Mouse (Mus musculus): Measurements from ENCODE around the gene Tspan17.
A peak's percentile ranks its signal among the peaks of the same experiment; 100 is the strongest.

Tspan17 gene

GRCm38 (mm10) chr13:54788740-54789560 lies at the start of gene Tspan17:
Gene Tspan17 (plus strand): TSS chr13:54789377.
- peak; percentile 87 to 91 for DNase-seq (ENCODE audit: low spot score in 2 of 2)

DNA sequence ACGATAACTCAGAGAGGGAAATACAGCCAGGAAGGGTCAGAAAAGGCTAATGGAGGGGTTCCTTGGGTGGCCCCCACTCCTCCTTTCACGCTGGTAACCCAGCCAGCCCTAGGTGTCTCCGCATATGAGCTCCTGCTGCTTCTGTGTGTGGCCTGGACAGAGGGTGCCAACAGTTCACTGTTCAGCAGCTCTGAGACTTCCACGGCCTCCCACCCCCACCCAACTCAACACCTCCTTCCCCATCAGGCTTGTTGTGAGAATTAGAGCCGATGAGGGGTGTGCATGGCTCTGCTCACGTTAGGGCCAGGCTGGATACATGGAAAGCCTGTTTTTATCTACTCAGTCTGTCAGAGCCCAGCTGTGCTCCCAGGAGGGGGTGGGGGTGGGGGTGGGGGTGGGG lies 43.1 kb upstream of the Tspan17 start:
- DNase-seq (ENCODE audit: low spot score in 2 of 2): no peak

- no peak for DNase-seq (ENCODE audit: low spot score in 2 of 2)
Observed at GRCm38 (mm10) chr13:54746896-54747295, 42.3 kb upstream of the Tspan17 start.

DNA sequence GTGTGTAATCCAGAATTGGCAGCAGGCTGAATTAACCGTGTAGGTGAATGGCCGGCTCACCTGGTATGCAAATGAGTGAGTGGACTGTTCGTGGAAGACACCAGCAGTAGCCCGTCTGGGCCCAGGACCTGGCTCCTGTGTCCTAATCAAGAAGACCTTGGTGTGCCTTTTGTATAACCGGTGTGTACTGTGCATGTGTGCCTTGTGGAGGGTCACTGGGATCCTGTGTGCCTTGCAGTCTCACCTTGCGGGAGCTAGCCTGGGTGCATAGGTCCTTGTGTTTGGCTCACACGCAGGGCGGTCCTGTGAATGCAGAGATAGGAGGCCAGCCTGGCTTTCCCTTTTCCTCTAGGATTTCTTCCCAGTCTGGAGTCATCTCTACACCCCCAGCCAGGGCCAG lies 41.0 kb upstream of the Tspan17 start:
- no peak for DNase-seq (ENCODE audit: low spot score in 2 of 2)

- no peak for DNase-seq (ENCODE audit: low spot score in 2 of 2)
Observed at GRCm38 (mm10) chr13:54748721-54749060, 40.5 kb upstream of the Tspan17 start.

- DNase-seq (ENCODE audit: low spot score in 2 of 2): no peak
Observed at GRCm38 (mm10) chr13:54749061-54749863, 39.9 kb upstream of the Tspan17 start.

DNA sequence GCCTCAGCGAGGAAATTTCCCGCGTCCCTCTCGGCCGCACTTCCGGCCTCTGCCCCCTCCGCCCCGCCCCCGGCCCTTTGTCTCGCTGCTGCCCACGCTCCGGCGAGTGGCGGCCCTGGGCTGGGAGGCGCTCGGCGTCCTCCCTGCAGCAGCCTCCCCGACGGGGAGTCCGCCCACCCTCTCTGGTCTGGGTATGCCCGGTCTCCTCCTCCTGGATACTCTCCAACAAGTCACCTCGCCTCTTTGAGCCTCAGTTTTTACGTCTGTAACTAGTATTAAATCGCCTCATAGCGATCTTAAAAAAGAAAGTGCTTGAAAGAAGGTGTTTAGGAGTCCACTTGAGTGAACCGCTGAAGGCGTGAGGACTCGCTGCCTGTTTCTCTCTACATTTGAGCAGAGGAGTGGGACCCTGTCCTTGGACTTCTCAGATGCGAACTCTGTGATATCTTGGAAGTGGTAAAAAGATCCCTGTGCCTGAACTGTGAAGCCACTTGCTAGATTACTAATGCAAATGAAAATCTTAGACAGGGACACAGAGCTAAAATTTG lies 39.2 kb upstream of the Tspan17 start, which contains the start of gene Gprin1:
Gene Gprin1 (minus strand): TSS at position 11 of the 548 bp plus-strand sequence.
- no peak for DNase-seq (ENCODE audit: low spot score in 2 of 2)

GRCm38 (mm10) chr13:54750699-54751098 lies 38.5 kb upstream of the Tspan17 start:
- no peak for DNase-seq (ENCODE audit: low spot score in 2 of 2)

- DNase-seq (ENCODE audit: low spot score in 2 of 2): no peak
Observed at GRCm38 (mm10) chr13:54752656-54753055, 36.5 kb upstream of the Tspan17 start.

GRCm38 (mm10) chr13:54753733-54754132 lies 35.4 kb upstream of the Tspan17 start:
- no peak for DNase-seq (ENCODE audit: low spot score in 2 of 2)

DNA sequence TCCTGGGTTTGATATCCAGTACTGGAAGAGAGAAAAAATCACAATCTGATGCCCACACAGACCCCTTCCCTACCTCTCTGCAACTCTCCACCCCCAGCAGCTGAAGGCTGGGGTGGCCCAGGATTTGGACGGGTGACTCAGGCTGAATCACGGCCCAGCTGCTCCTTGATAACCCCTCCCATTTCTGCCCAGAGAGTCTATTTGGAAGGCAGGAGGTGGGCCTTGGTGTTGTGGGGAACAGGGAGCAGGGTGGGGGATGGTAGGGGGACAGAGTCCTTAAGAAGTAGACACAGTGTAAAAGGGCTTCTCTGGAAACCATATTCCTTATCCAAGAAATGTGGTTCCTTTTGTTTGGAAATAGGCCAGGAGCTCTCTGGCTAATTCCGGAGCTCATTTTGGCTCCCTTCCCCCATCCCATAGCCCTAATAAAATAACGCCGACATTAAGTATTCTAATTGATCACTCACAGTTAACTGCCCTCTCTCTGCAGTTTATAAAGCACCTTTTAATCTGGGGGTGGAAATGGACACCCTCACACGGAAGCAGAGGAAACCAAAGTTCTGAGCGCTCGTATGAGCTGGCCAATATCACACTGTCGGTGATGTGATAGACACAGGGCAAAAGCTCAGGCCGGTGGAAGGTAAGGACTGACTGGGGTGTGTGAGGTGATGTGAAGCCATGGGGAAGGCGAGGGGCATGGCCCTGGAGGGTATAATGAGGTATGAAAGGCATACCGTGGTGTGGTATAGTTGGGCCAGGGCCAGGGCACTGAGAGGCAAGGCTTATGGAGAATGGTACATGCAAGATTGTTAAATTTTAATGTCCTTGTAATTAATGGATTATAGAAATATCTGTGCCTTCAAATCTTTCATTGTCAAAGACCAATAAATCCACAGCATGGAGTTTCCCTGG lies 34.8 kb upstream of the Tspan17 start:
- no peak for DNase-seq (ENCODE audit: low spot score in 2 of 2)

- no peak for DNase-seq (ENCODE audit: low spot score in 2 of 2)
Observed at GRCm38 (mm10) chr13:54755201-54755830, 33.9 kb upstream of the Tspan17 start.

GRCm38 (mm10) chr13:54756156-54756712 lies 32.9 kb upstream of the Tspan17 start:
- DNase-seq (ENCODE audit: low spot score in 2 of 2): no peak

GRCm38 (mm10) chr13:54757093-54757830 lies 31.9 kb upstream of the Tspan17 start:
- no peak for DNase-seq (ENCODE audit: low spot score in 2 of 2)

GRCm38 (mm10) chr13:54758045-54758755 lies 31.0 kb upstream of the Tspan17 start:
- DNase-seq (ENCODE audit: low spot score in 2 of 2): peak; percentile 47 to 74

DNA sequence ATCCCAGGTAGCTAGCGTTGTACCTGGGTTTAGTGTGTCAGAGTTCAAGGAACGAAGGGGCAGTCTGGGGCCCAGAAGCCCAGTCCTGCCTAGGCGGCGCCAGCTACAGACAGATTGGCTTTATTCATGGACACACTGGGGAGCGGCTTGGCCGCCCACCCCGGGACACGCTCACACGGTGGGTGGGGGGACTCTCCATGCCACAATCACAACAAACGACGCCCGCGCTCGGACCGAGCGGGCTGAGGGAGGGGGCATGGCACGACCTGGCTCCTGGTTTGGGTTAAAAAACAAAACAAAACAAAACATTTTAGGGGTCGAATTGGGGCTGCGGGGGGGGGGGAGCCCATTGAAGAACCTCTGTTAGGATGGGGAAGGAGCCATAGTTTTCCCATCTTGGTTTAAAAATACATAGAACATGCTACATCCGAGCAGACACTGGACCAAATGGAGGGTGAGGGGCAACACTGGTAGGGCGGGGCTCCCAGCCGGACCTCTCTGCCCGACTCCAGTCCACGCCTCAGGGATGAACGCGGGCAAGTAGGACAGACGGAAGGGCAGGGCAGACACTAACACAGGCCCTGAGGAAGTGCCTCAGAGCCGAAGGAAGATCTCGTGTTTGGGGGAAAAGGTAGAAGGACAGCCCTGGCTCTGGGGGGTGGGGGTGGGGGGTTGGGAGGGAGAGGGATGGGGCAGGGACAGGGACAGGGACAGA lies 30.3 kb upstream of the Tspan17 start:
- no peak for DNase-seq (ENCODE audit: low spot score in 2 of 2)

DNA sequence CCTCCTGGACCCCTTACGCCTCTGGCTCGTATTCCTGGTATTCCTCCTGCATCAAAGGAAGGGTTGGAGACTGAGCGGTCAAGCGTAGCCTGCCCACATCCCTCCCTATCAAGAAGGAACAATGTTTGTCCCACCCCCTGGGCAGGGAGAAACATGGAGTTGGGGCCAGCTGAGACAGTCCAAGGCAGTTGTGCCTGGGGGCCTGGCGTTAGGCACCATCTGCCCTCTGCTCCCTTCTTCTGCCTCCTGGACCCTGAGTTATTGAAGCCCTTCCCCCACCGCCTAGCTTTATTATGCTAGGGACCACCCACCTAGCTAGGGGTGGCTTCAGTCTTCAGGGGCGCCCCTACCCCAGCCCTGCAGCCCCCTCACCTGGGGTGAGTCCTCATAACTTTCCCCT lies 29.7 kb upstream of the Tspan17 start:
- DNase-seq (ENCODE audit: low spot score in 2 of 2): no peak

- DNase-seq (ENCODE audit: low spot score in 2 of 2): no peak
Observed at GRCm38 (mm10) chr13:54760164-54760795, 28.9 kb upstream of the Tspan17 start.
